Mouse (Mus musculus) CH12.LX (cell line): Measurements from ENCODE around the gene Pced1b. TPM values are rescaled to one million over a fixed set of nuclear protein-coding genes. Genes with fewer than 3 reads are reported as not detected.

Source experiments
- DNase-seq: peaks from one replicate; pipeline ENCODE4 v3.0.0-alpha.2; 2013; ENCODE audit errors: extremely low read depth
- H3K27ac ChIP-seq: 2 replicates; pipeline ENCODE4 v1.5.1; 2012; ENCODE audit warnings: low read depth, mild to moderate bottlenecking, control low read depth, moderate library complexity; ENCODE audit not compliant: insufficient read depth
- H3K27me3 ChIP-seq: replicated peaks from 2 replicates; pipeline ENCODE3; 2012; ENCODE audit warnings: inconsistent platforms
- H3K36me3 ChIP-seq, 2 experiments: replicated peaks in 1 of 2; 2 replicates each; pipeline versions ENCODE3 to v1.6.1; 2012; ENCODE audit warnings: inconsistent platforms in 1 of 2, low read length in 1 of 2, mild to moderate bottlenecking in 1 of 2, mixed read lengths in 1 of 2, moderate library complexity in 1 of 2; ENCODE audit not compliant: control insufficient read depth in 1 of 2, insufficient read depth in 1 of 2
- H3K4me1 ChIP-seq, 2 experiments: 2 replicates each; pipeline ENCODE4 v1.6.1; 2012; ENCODE audit warnings: inconsistent platforms in 1 of 2, moderate library complexity in 1 of 2; ENCODE audit not compliant: insufficient read depth in 2 of 2, control insufficient read depth in 1 of 2
- H3K4me2 ChIP-seq: 2 replicates; pipeline ENCODE4 v1.6.1; 2012; ENCODE audit warnings: low read depth, mild to moderate bottlenecking, control low read depth; ENCODE audit not compliant: poor library complexity, insufficient read depth, severe bottlenecking
- H3K4me3 ChIP-seq, 3 experiments: fragments of 150-350 bp in 1 of 3; sonication (generic) in 1 of 3; replicated peaks in 1 of 3; 2 replicates each; pipeline versions ENCODE3 to v1.5.1; 2011 to 2012; ENCODE audit warnings: low read depth in 2 of 3, low read length in 2 of 3, mild to moderate bottlenecking in 2 of 3, moderate library complexity in 2 of 3, control low read depth in 1 of 3, improper control_type of control experiment in 1 of 3, inconsistent platforms in 1 of 3, mixed read lengths in 1 of 3; ENCODE audit not compliant: poor library complexity in 1 of 3
- H3K79me2 ChIP-seq: replicated peaks from 2 replicates; pipeline ENCODE4 v1.6.1; 2012; ENCODE audit warnings: mild to moderate bottlenecking, moderate library complexity; ENCODE audit not compliant: control insufficient read depth, poor library complexity, insufficient read depth, severe bottlenecking; ENCODE audit errors: extremely low read depth
- H3K9ac ChIP-seq: 2 replicates; pipeline ENCODE4 v1.6.1; 2012; ENCODE audit warnings: low read depth, mild to moderate bottlenecking, control low read depth, moderate library complexity; ENCODE audit not compliant: insufficient read depth
- H3K9me3 ChIP-seq: replicated peaks from 2 replicates; pipeline ENCODE3; 2012; ENCODE audit warnings: low read length, inconsistent platforms, mixed read lengths
- BHLHE40 ChIP-seq: IDR thresholded peaks from 2 replicates; pipeline ENCODE4 v1.6.1; 2011; ENCODE audit warnings: mild to moderate bottlenecking, low read depth, low read length, improper control_type of control experiment
- CHD1 ChIP-seq: IDR thresholded peaks from 2 replicates; pipeline ENCODE4 v1.6.1; 2012; ENCODE audit warnings: low read depth, low read length, improper control_type of control experiment, inconsistent platforms
- CTCF ChIP-seq, 2 experiments: IDR thresholded peaks in 1 of 2; conservative IDR thresholded peaks in 1 of 2; 2 replicates each; pipeline ENCODE4 v1.5.1; 2011 to 2012; ENCODE audit warnings: low read depth in 2 of 2, low read length in 2 of 2, improper control_type of control experiment in 1 of 2, inconsistent platforms in 1 of 2, mild to moderate bottlenecking in 1 of 2, moderate library complexity in 1 of 2
- E2F4 ChIP-seq: IDR thresholded peaks from 2 replicates; pipeline ENCODE4 v1.6.1; 2011; ENCODE audit warnings: low read depth, low read length, improper control_type of control experiment; ENCODE audit not compliant: insufficient replicate concordance
- ETS1 ChIP-seq: conservative IDR thresholded peaks from 2 replicates; pipeline ENCODE4 v1.6.1; 2012; ENCODE audit warnings: low read depth, mild to moderate bottlenecking, inconsistent platforms, low read length, improper control_type of control experiment, moderate library complexity
- HCFC1 ChIP-seq: IDR thresholded peaks from 2 replicates; pipeline ENCODE4 v1.6.1; 2012; ENCODE audit warnings: low read depth, mild to moderate bottlenecking, inconsistent platforms, low read length, improper control_type of control experiment
- KAT2A ChIP-seq: IDR thresholded peaks from 2 replicates; pipeline ENCODE4 v1.6.1; 2012; ENCODE audit warnings: low read length, improper control_type of control experiment, inconsistent platforms; ENCODE audit not compliant: insufficient replicate concordance
- MAX ChIP-seq: IDR thresholded peaks from 2 replicates; pipeline ENCODE4 v1.6.1; 2011; ENCODE audit warnings: low read length, improper control_type of control experiment
- MAZ ChIP-seq: IDR thresholded peaks from 2 replicates; pipeline ENCODE4 v1.6.1; 2012; ENCODE audit warnings: low read depth, mild to moderate bottlenecking, inconsistent platforms, low read length, improper control_type of control experiment, moderate library complexity
- MEF2A ChIP-seq: IDR thresholded peaks from 2 replicates; pipeline ENCODE4 v1.6.1; 2014; ENCODE audit warnings: low read depth, mild to moderate bottlenecking, inconsistent platforms, low read length, improper control_type of control experiment, borderline replicate concordance
- MYC ChIP-seq: IDR thresholded peaks from 2 replicates; pipeline ENCODE4 v1.6.1; 2011; ENCODE audit warnings: low read depth, mild to moderate bottlenecking, improper control_type of control experiment, low read length
- NELFE ChIP-seq: IDR thresholded peaks from 2 replicates; pipeline ENCODE4 v1.6.1; 2011; ENCODE audit warnings: low read depth, low read length, improper control_type of control experiment
- PAX5 ChIP-seq: IDR thresholded peaks from 2 replicates; pipeline ENCODE4 v1.6.1; 2012; ENCODE audit warnings: low read length, inconsistent platforms, mixed read lengths
- POLR2A ChIP-seq: IDR thresholded peaks from 2 replicates; pipeline ENCODE4 v1.6.1; 2011; ENCODE audit warnings: low read depth, mild to moderate bottlenecking, improper control_type of control experiment, low read length
- POLR2AphosphoS2 ChIP-seq: IDR thresholded peaks from 2 replicates; pipeline ENCODE4 v1.6.1; 2011; ENCODE audit warnings: low read depth, low read length, improper control_type of control experiment
- RAD21 ChIP-seq: IDR thresholded peaks from 2 replicates; pipeline ENCODE4 v1.6.1; 2011; ENCODE audit warnings: low read depth, mild to moderate bottlenecking, low read length, improper control_type of control experiment, moderate library complexity
- RCOR1 ChIP-seq: conservative IDR thresholded peaks from 2 replicates; pipeline ENCODE4 v1.6.1; 2012; ENCODE audit warnings: low read depth, mild to moderate bottlenecking, inconsistent platforms, low read length, improper control_type of control experiment
- SIN3A ChIP-seq: IDR thresholded peaks from 2 replicates; pipeline ENCODE4 v1.6.1; 2012; ENCODE audit warnings: low read length, improper control_type of control experiment, inconsistent platforms
- SMC3 ChIP-seq: IDR thresholded peaks from 2 replicates; pipeline ENCODE4 v1.6.1; 2011; ENCODE audit warnings: low read depth, low read length, improper control_type of control experiment
- TCF12 ChIP-seq: IDR thresholded peaks from 2 replicates; pipeline ENCODE4 v1.6.1; 2014; ENCODE audit warnings: low read depth, mild to moderate bottlenecking, inconsistent platforms, low read length, improper control_type of control experiment
- UBTF ChIP-seq: IDR thresholded peaks from 2 replicates; pipeline ENCODE4 v1.6.1; 2012; ENCODE audit warnings: low read depth, mild to moderate bottlenecking, inconsistent platforms, low read length, improper control_type of control experiment, moderate library complexity
- USF2 ChIP-seq: conservative IDR thresholded peaks from 2 replicates; pipeline ENCODE4 v1.6.1; 2011; ENCODE audit warnings: low read depth, low read length, improper control_type of control experiment
- ZKSCAN1 ChIP-seq: IDR thresholded peaks from 2 replicates; pipeline ENCODE4 v1.6.1; 2012; ENCODE audit warnings: low read depth, inconsistent platforms, low read length, improper control_type of control experiment, borderline replicate concordance
- ZMIZ1 ChIP-seq: IDR thresholded peaks from 2 replicates; pipeline ENCODE4 v1.6.1; 2012; ENCODE audit warnings: low read depth, mild to moderate bottlenecking, inconsistent platforms, low read length, improper control_type of control experiment
- dilution Hi-C: fragments of 300-500 bp; cut with MboI; formaldehyde crosslinking; loops from 2 replicates; pipeline ENCODE4 v1.14.3; 2020; ENCODE audit warnings: low sequenced_read_pairs; ENCODE audit not compliant: extremely low pct_unique_long_range_greater_than_20kb, extremely low pct_ligation_motif_present
- in situ Hi-C: fragments of 300-500 bp; cut with MboI; formaldehyde crosslinking; loops from 3 replicates; pipeline ENCODE4 v1.14.3; 2019; ENCODE audit warnings: low sequenced_read_pairs, low pct_ligation_motif_present, low pct_unique_long_range_greater_than_20kb, mixed read lengths
- polyA plus RNA-seq: library from polyadenylated mRNA; unstranded; fragments of >175 nt; gene quantifications from 2 replicates; pipeline ENCODE4 v1.2.1, GENCODE M21; 2012; ENCODE audit warnings: low read depth; ENCODE audit not compliant: insufficient read length
- total RNA-seq, 2 experiments: library from RNA; depleted of rRNA; stranded (reverse); fragments of 300-350 nt in 1 of 2; fragments of >200 nt in 1 of 2; gene quantifications; 2 replicates each; pipeline ENCODE4 v1.2.3; 2012 to 2014

The Pced1b gene
- total and polyA plus RNA-seq, 3 experiments: 12.3 to 44.2 (median 21.1) TPM

GRCm38 (mm10) chr15:97376081-97376742, 129.3 kb downstream of the Pced1b start:
- H3K4me3 ChIP-seq: peak overlapping the region; percentile 36 to 58 (median 48)
- in situ Hi-C loops (no loop called here), dilution Hi-C loops (no loop called here)
- H3K4me2 ChIP-seq: peak overlapping the region; percentile 79
- H3K36me3 ChIP-seq: peaks cover 12 to 35% of the 10 kb centered on the region in 2 experiments
- H3K79me2 ChIP-seq: peaks cover 65% of the 10 kb centered on the region
- no peaks in the 10 kb centered on the region for H3K27me3 ChIP-seq
- no peaks in the 10 kb centered on the region for H3K9me3 ChIP-seq
- peaks cover 15 to 35% of the 10 kb centered on the region in 2 experiments for H3K4me1 ChIP-seq
- DNase-seq: no peak
- H3K27ac ChIP-seq: peak overlapping the region; percentile 54
- peak overlapping the region; percentile 99 for H3K9ac ChIP-seq
- TF ChIP-seq RCOR1 (no peak), POLR2AphosphoS2 (0 out of 2 replicates have a peak, but pooled peaks have one; percentile 40), CHD1 (peak; percentile 89), USF2 (no peak)

GRCm38 (mm10) chr15:97376792-97377222, 129.9 kb downstream of the Pced1b start:
- DNase-seq: no peak
- Histone ChIP-seq H3K4me2 (peak overlapping the region; percentile 79), H3K36me3 (peaks cover 15 to 39% of the 10 kb centered on the region in 2 experiments), H3K27ac (peak overlapping the region; percentile 54), H3K79me2 (peaks cover 71% of the 10 kb centered on the region), H3K9ac (peak overlapping the region; percentile 99), H3K27me3 (no peaks in the 10 kb centered on the region), H3K4me3 (peak overlapping the region; percentile 36 to 58 (median 48)), H3K9me3 (no peaks in the 10 kb centered on the region), H3K4me1 (peaks cover 16 to 36% of the 10 kb centered on the region in 2 experiments)
- dilution Hi-C loops (no loop called here), in situ Hi-C loops (no loop called here)
- TF ChIP-seq MEF2A (no peak), MYC (no peak), TCF12 (no peak), ETS1 (no peak), UBTF (0 out of 2 replicates have a peak, but pooled peaks have one; percentile 10), POLR2A (no peak; the same call in 1 of the 2 replicates), ZMIZ1 (0 out of 2 replicates have a peak, but pooled peaks have one; percentile 39), RAD21 (no peak)

GRCm38 (mm10) chr15:97378061-97378460, 131.2 kb downstream of the Pced1b start:
- H3K79me2 ChIP-seq: peaks cover 77% of the 10 kb centered on the region
- peak overlapping the region in 2 of 3 experiments; percentile 56 to 58 for H3K4me3 ChIP-seq
- H3K4me1 ChIP-seq: peaks cover 22 to 41% of the 10 kb centered on the region in 2 experiments
- in situ Hi-C loops: no loop called here
- dilution Hi-C loops: no loop called here
- no peak overlapping the region for H3K27ac ChIP-seq
- peaks cover 19 to 46% of the 10 kb centered on the region in 2 experiments for H3K36me3 ChIP-seq
- H3K4me2 ChIP-seq: no peak overlapping the region
- H3K27me3 ChIP-seq: no peaks in the 10 kb centered on the region
- H3K9ac ChIP-seq: no peak overlapping the region; the same call in 1 of the 2 replicates
- H3K9me3 ChIP-seq: no peaks in the 10 kb centered on the region
- DNase-seq: no peak
- TF ChIP-seq ZKSCAN1 (no peak), NELFE (no peak), PAX5 (no peak), SMC3 (no peak), HCFC1 (no peak), POLR2AphosphoS2 (no peak), TCF12 (no peak), ETS1 (peak; percentile 41; the same call in 1 of the 2 replicates), BHLHE40 (no peak), SIN3A (peak; percentile 65; the same call in 1 of the 2 replicates), POLR2A (no peak; the same call in 1 of the 2 replicates), CTCF (conservative IDR thresholded peaks at IDR 0.05 in 1 of 2, IDR thresholded peaks at IDR 0.05 in 1 of 2; ENCODE audit: low read depth in 2 of 2, low read length in 2 of 2) (no peak; a peak in 1 of 4 replicates), E2F4 (no peak), UBTF (no peak), MAX (no peak), MAZ (no peak), KAT2A (no peak)
